Mouse (Mus musculus) heart, adult 8-10 months (tissue): Measurements from ENCODE around the gene Gm21497. TPM values are rescaled to one million over a fixed set of nuclear protein-coding genes. Genes with fewer than 3 reads are reported as not detected.
"Not testable (repeated sequence)": the region's sequence is repeated elsewhere in the genome, so short reads cannot be mapped to it uniquely, and the experiment has no call there.

ENCODE experiments used
- DNase-seq: peaks from one replicate; pipeline ENCODE4 v3.0.0; 2022; ENCODE audit warnings: low spot score
- total RNA-seq, 4 experiments: library from RNA; stranded (reverse); gene quantifications; 2 replicates each; pipeline ENCODE4 v1.2.4; 2022

Gm21497 gene
- total RNA-seq = not detected

GRCm38 (mm10) chrY:61646446-61646845 lies at the start of gene Gm21497:
Gene Gm21497, plus strand, starts transcription at chrY:61646746.
- DNase-seq = not testable (repeated sequence)
